Mouse (Mus musculus) myocyte (in vitro differentiated cells): ENCODE data around the gene Myo18b.

Source experiments
- CEBPB ChIP-seq: IDR thresholded peaks from 2 replicates; pipeline ENCODE4 v1.6.1; 2011; ENCODE audit warnings: mild to moderate bottlenecking, moderate library complexity; ENCODE audit not compliant: poor library complexity, insufficient read depth, severe bottlenecking
- E2F4 ChIP-seq: IDR thresholded peaks from one replicate; pipeline ENCODE4 v1.6.1; 2011; ENCODE audit warnings: mild to moderate bottlenecking, control low read depth, moderate library complexity; ENCODE audit not compliant: insufficient read depth
- MYOD1 ChIP-seq, 3 experiments: IDR thresholded peaks; one replicate each; pipeline ENCODE4 v1.6.1; 2011; ENCODE audit warnings: control low read depth in 2 of 3, low read depth in 2 of 3, mild to moderate bottlenecking in 2 of 3, moderate library complexity in 1 of 3; ENCODE audit not compliant: insufficient read length in 2 of 3, control insufficient read depth in 1 of 3
- POLR2A ChIP-seq: IDR thresholded peaks from one replicate; pipeline ENCODE4 v1.6.1; 2011; ENCODE audit warnings: low read depth, mild to moderate bottlenecking, control low read depth, moderate library complexity; ENCODE audit not compliant: insufficient read length
- SRF ChIP-seq: IDR thresholded peaks from one replicate; pipeline ENCODE4 v1.6.1; 2011; ENCODE audit warnings: low read depth; ENCODE audit not compliant: control insufficient read depth, insufficient read length
- TCF12 ChIP-seq: IDR thresholded peaks from one replicate; pipeline ENCODE4 v1.6.1; 2011; ENCODE audit warnings: mild to moderate bottlenecking, control low read depth; ENCODE audit not compliant: poor library complexity, insufficient read depth, severe bottlenecking
- TCF3 ChIP-seq: IDR thresholded peaks from one replicate; pipeline ENCODE4 v1.6.1; 2011; ENCODE audit warnings: low read depth, control low read depth; ENCODE audit not compliant: insufficient read length
- USF1 ChIP-seq: IDR thresholded peaks from one replicate; pipeline ENCODE4 v1.6.1; 2011; ENCODE audit warnings: low read depth, mild to moderate bottlenecking, control low read depth, moderate library complexity

GRCm38 (mm10) chr5:112893462-112894060 is 2.6 kb downstream of the Myo18b start:
- TF ChIP-seq E2F4 (no peak), SRF (no peak), POLR2A (no peak), TCF3 (no peak), CEBPB (no peak), USF1 (no peak), TCF12 (no peak), MYOD1 (IDR thresholded peaks at IDR 0.05; ENCODE audit: control insufficient read depth in 1 of 3, insufficient read length in 2 of 3, low read depth in 2 of 3) (no peak)
